Mouse (Mus musculus) kidney, adult 2 months (tissue): ENCODE data around the gene Nsf. TPM values are rescaled to one million over a fixed set of nuclear protein-coding genes. Genes with fewer than 3 reads are reported as not detected.
"Not testable (repeated sequence)": the region's sequence is repeated elsewhere in the genome, so short reads cannot be mapped to it uniquely, and the experiment has no call there.

Experiments used
- DNase-seq: peaks from one replicate; pipeline ENCODE4 v3.0.0; 2021
- H3K27ac ChIP-seq: fragments of 200-500 bp; 2 replicates; pipeline ENCODE4 v1.5.1; 2012; ENCODE audit warnings: low read depth, low read length, control low read depth, inconsistent platforms; ENCODE audit not compliant: insufficient read depth
- H3K27me3 ChIP-seq: fragments of 200-500 bp; replicated peaks from 2 replicates; pipeline ENCODE4 v1.6.1; 2012; ENCODE audit warnings: mild to moderate bottlenecking, moderate library complexity, low read length, inconsistent platforms; ENCODE audit not compliant: control insufficient read depth, insufficient read depth
- H3K36me3 ChIP-seq: fragments of 200-500 bp; 2 replicates; pipeline ENCODE4 v1.6.1; 2012; ENCODE audit warnings: mild to moderate bottlenecking, moderate library complexity, low read length, inconsistent platforms; ENCODE audit not compliant: control insufficient read depth, insufficient read depth
- H3K4me1 ChIP-seq: fragments of 200-500 bp; 2 replicates; pipeline ENCODE4 v1.6.1; 2011; ENCODE audit warnings: low read length; ENCODE audit not compliant: control insufficient read depth, insufficient read depth
- H3K4me3 ChIP-seq: fragments of 200-500 bp; 2 replicates; pipeline ENCODE4 v1.5.1; 2011; ENCODE audit warnings: mild to moderate bottlenecking, low read depth, low read length, control low read depth; ENCODE audit not compliant: insufficient read depth
- CTCF ChIP-seq: fragments of 200-500 bp; conservative IDR thresholded peaks from 2 replicates; pipeline ENCODE4 v1.5.1; 2011; ENCODE audit warnings: low read depth, mild to moderate bottlenecking, control low read depth, low read length, moderate library complexity, mixed read lengths; ENCODE audit not compliant: insufficient read depth, insufficient read length
- POLR2A ChIP-seq: fragments of 200-500 bp; IDR thresholded peaks from one replicate; pipeline ENCODE4 v1.6.1; 2011; ENCODE audit warnings: low read depth, low read length, control low read depth
- WGBS: fragments of 180-500 bp; shearing (Covaris S2); methylation state at CpG from one replicate; pipeline ENCODE4 v1.1.7; 2018; 5-methylcytosine and 5-hydroxymethylcytosine counted together
- polyA plus RNA-seq: library from polyadenylated mRNA; depleted of rRNA; stranded (reverse); fragments of >200 nt; gene quantifications from 2 replicates; pipeline ENCODE4 v1.2.3, GENCODE M21; 2012

Nsf gene
- polyA plus RNA-seq, 1 experiment: 35.4 TPM

- no peak overlapping the region for H3K27ac ChIP-seq
- no peaks in the 10 kb centered on the region for H3K27me3 ChIP-seq
- H3K4me1 ChIP-seq: no peaks in the 10 kb centered on the region
- TF ChIP-seq POLR2A (no peak), CTCF (no peak)
- H3K4me3 ChIP-seq: no peak overlapping the region
- 85% methylated on average over 10 of the region's 10 CpGs for WGBS
- no peaks in the 10 kb centered on the region for H3K36me3 ChIP-seq
- no peak for DNase-seq
These were observed 62.1 kb downstream of the Nsf start for GRCm38 (mm10) chr11:103891781-103892180.

- Histone ChIP-seq H3K27me3 (no peaks in the 10 kb centered on the region), H3K27ac (no peak overlapping the region), H3K4me3 (no peak overlapping the region), H3K36me3 (no peaks in the 10 kb centered on the region), H3K4me1 (no peaks in the 10 kb centered on the region)
- DNase-seq: no peak
- no peak for TF ChIP-seq CTCF
- TF ChIP-seq POLR2A: no peak
- WGBS: 92% methylated on average over 23 of the region's 23 CpGs
These were observed 63.3 kb downstream of the Nsf start for GRCm38 (mm10) chr11:103890337-103891186.

GRCm38 (mm10) chr11:103887724-103888410 lies 66.0 kb downstream of the Nsf start:
- DNase-seq: no peak
- TF ChIP-seq POLR2A: no peak
- no peak for TF ChIP-seq CTCF
- Histone ChIP-seq H3K36me3 (no peaks in the 10 kb centered on the region), H3K27me3 (no peaks in the 10 kb centered on the region), H3K4me1 (no peaks in the 10 kb centered on the region), H3K4me3 (no peak overlapping the region), H3K27ac (no peak overlapping the region)
- 97% methylated on average over 11 of the region's 11 CpGs for WGBS

GRCm38 (mm10) chr11:103884749-103885383 lies 69.0 kb downstream of the Nsf start:
- TF ChIP-seq POLR2A (no peak), CTCF (no peak)
- Histone ChIP-seq H3K27ac (no peak overlapping the region), H3K27me3 (no peaks in the 10 kb centered on the region), H3K4me1 (no peaks in the 10 kb centered on the region), H3K4me3 (no peak overlapping the region), H3K36me3 (peaks cover 3% of the 10 kb centered on the region)
- 67% methylated on average over 13 of the region's 13 CpGs for WGBS
- no peak for DNase-seq

GRCm38 (mm10) chr11:103883793-103884192 lies 70.1 kb downstream of the Nsf start:
- TF ChIP-seq CTCF (no peak), POLR2A (no peak)
- Histone ChIP-seq H3K27ac (no peak overlapping the region), H3K4me1 (no peaks in the 10 kb centered on the region), H3K36me3 (peaks cover 3% of the 10 kb centered on the region), H3K27me3 (no peaks in the 10 kb centered on the region), H3K4me3 (no peak overlapping the region)
- WGBS: 94% methylated on average over 10 of the region's 10 CpGs
- no peak for DNase-seq

- 94% methylated on average over 7 of the region's 8 CpGs for WGBS
- H3K4me1 ChIP-seq, DNase-seq, H3K27me3 ChIP-seq, H3K36me3 ChIP-seq, H3K27ac ChIP-seq, H3K4me3 ChIP-seq: not testable (repeated sequence)
These were observed 74.4 kb downstream of the Nsf start for GRCm38 (mm10) chr11:103879476-103879875.

GRCm38 (mm10) chr11:103878441-103878840 lies 75.4 kb downstream of the Nsf start:
- peaks cover 3% of the 10 kb centered on the region for H3K36me3 ChIP-seq
- H3K27me3 ChIP-seq: no peaks in the 10 kb centered on the region
- H3K4me1 ChIP-seq: no peaks in the 10 kb centered on the region
- TF ChIP-seq POLR2A: no peak
- no peak overlapping the region for H3K4me3 ChIP-seq
- 88% methylated on average over 6 of the region's 6 CpGs for WGBS
- no peak overlapping the region for H3K27ac ChIP-seq
- no peak for DNase-seq
